Mouse (Mus musculus) ovary, adult 2 months (tissue): ENCODE data around the gene Olfr985. TPM values are rescaled to one million over a fixed set of nuclear protein-coding genes. Genes with fewer than 3 reads are reported as not detected.

Experiments
- polyA plus RNA-seq: library from polyadenylated mRNA; depleted of rRNA; stranded (reverse); fragments of >200 nt; gene quantifications from 2 replicates; pipeline ENCODE4 v1.2.3, GENCODE M21; 2012; rRNA removed

Olfr985 gene
- not detected in 2 replicates for polyA plus RNA-seq

DNA sequence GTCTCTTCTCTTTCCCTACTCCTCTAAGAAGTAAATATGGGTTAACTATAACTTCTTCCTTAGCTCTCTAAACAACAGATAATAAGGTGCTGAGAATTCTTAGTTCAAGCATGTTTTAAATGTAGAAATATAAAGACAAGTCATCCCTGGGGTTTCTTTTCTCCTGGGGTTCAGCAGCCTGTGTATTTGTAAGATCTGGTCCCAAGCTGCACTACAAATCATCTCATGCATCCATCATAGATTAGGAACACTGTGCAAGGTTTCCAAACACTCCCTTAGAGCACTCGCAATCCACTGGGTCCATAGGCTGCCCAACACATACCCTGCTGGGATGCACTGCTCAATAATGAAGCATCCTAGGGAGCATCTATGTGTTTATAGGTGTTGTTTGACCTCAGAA lies at the start of gene Olfr985:
Gene Olfr985 (minus strand): TSS at position 101 of the 400 bp plus-strand sequence.

DNA sequence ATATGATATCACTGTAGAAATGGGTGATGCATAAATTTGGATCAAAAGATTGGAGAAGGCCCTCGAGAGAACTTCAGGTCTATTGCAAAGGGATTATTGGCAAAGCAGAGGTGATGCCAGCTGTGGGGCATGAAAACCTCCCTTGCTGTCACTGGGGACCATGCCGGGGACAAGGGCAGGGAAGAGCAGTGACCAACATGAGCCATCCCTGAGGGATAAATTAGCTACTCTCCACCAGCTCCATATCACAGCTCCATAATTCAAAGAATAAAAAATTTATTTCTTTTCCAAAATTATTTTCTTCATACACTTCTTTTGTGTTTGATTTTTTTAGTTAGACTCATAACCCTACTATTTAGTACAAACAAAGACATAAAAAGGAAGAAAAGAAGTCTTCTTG lies 15.9 kb downstream of the Olfr985 start, which contains the start of gene Olfr984:
Gene Olfr984 (minus strand): TSS at position 101 of the 400 bp plus-strand sequence.

DNA sequence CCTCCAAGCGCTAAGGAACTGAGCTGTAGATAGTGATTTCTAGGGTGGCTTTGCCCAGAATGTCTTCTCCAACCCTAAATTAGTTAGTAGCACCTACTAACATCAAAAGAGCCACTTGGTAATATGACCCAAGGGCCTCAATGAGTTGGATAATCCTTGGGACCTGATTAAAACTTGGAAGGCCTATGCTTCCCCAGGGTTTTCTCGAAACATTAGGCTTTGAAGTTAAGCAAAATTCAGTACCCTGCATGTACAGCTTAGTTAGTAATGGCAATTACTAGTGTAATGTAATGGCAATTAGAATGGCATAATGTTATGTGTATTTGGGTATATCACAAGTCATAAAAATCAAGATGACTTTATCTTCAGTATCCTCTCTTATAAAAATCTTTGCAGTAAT lies 36.5 kb downstream of the Olfr985 start, which contains the start of gene Olfr983:
Gene Olfr983 (minus strand): TSS at position 101 of the 400 bp plus-strand sequence.

Other genes starting within 250 kb of the Olfr985 start
- gene Olfr229, start 222.8 kb downstream of the Olfr985 start, polyA plus RNA-seq: not detected in 2 replicates
- gene Olfr974, start 192.7 kb downstream of the Olfr985 start, polyA plus RNA-seq: not detected in 2 replicates
- 0.08 TPM in 1 of 2 replicates, not detected in the other for gene Olfr975, start 178.1 kb downstream of the Olfr985 start, polyA plus RNA-seq
- gene Olfr976, start 169.1 kb downstream of the Olfr985 start, polyA plus RNA-seq: 1.4 and 1.5 TPM in 2 replicates
- gene Olfr978, start 138.1 kb downstream of the Olfr985 start, polyA plus RNA-seq: not detected in 2 replicates
- gene Olfr979, start 126.7 kb downstream of the Olfr985 start, polyA plus RNA-seq: not detected in 2 replicates
- not detected in 2 replicates for gene Olfr980, start 120.6 kb downstream of the Olfr985 start, polyA plus RNA-seq
- not detected in 2 replicates for gene Olfr981, start 108.7 kb downstream of the Olfr985 start, polyA plus RNA-seq
- gene Olfr982, start 56.4 kb downstream of the Olfr985 start, polyA plus RNA-seq: not detected in 2 replicates
- gene Olfr983, start 36.6 kb downstream of the Olfr985 start, polyA plus RNA-seq: not detected in 2 replicates
- not detected in 2 replicates for gene Olfr984, start 16.0 kb downstream of the Olfr985 start, polyA plus RNA-seq
- not detected in 2 replicates for gene Tmem225, start 17.9 kb upstream of the Olfr985 start, polyA plus RNA-seq
- gene Olfr986, start 50.7 kb upstream of the Olfr985 start, polyA plus RNA-seq: not detected in 2 replicates
- gene Zfp202, start 62.1 kb upstream of the Olfr985 start, polyA plus RNA-seq: 2.0 and 2.4 TPM in 2 replicates
- 0.77 and 0.97 TPM in 2 replicates for gene Scn3b, start 139.0 kb upstream of the Olfr985 start, polyA plus RNA-seq